Mouse (Mus musculus): Measurements from ENCODE around the gene B3galt4. TPM values are rescaled to one million over a fixed set of nuclear protein-coding genes. Genes with fewer than 3 reads are reported as not detected.

Gene B3galt4
- polyA plus RNA-seq, 1 experiment from 2014 or later: 3.8 TPM

DNA sequence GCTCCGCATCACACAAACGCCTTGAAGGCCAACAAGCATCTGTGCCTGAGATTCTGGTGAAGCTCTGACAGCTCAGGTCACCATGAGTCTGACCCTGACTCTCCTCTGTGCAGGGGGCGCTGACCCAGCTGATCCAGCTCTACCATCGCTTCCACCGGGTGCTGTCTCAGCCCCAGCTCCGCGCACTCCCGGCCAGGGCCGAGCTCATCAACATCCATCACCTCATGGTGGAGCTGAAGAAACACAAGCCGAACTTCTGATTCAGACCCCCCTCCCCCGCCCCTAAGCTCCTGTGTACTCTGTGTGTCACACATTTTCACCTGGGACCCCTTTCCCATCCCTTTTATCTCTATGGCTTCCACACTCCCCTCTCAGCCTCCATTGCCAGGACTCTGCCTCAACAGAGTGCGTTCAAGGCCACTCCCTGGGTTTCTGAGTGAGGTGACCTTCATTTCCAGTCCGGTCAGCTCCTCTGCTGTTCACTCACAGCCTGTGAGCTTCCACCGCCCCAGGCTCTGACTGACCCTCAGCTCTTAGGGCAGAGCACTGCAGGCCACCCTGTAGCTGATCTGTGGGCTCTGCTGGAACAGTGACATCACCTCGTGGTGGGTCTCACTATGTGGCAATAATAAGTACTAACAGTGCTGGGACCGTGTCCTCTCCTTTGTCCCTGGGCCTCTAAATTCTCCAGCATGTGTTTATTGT lies 14.7 kb upstream of the B3galt4 start:
- H3K4me3 ChIP-seq (ENCODE audit: control insufficient read depth in 1 of 2, insufficient read depth in 1 of 2, low read depth in 1 of 2, low read length in 2 of 2): no peak overlapping the region
- H3K9me3 ChIP-seq (ENCODE audit: control insufficient read depth, low read length): 0 out of 2 replicates have a peak, but pooled peaks cover 6% of the 10 kb centered on the region
- 82% methylated on average over 16 of the region's 16 CpGs for WGBS
- no peak overlapping the region for H3K9ac ChIP-seq (ENCODE audit: low read length)
- H3K4me1 ChIP-seq (ENCODE audit: control insufficient read depth in 2 of 2, insufficient read depth in 2 of 2, low read length in 2 of 2): no peaks in the 10 kb centered on the region
- H3K27me3 ChIP-seq (ENCODE audit: control insufficient read depth, insufficient read depth, low read length): no peaks in the 10 kb centered on the region
- ATAC-seq (ENCODE audit: insufficient number of reproducible peaks, insufficient read depth, low FRiP score, low read depth): no peak
- no peak overlapping the region for H3K27ac ChIP-seq (replicated peaks in 1 of 2; ENCODE audit: control insufficient read depth in 1 of 2, insufficient read depth in 1 of 2, low read depth in 2 of 2, low read length in 2 of 2)
- H3K4me2 ChIP-seq (ENCODE audit: low read length): no peak overlapping the region
- peaks cover 45% of the 10 kb centered on the region for H3K36me3 ChIP-seq (ENCODE audit: control insufficient read depth, insufficient read depth, low read length)

DNA sequence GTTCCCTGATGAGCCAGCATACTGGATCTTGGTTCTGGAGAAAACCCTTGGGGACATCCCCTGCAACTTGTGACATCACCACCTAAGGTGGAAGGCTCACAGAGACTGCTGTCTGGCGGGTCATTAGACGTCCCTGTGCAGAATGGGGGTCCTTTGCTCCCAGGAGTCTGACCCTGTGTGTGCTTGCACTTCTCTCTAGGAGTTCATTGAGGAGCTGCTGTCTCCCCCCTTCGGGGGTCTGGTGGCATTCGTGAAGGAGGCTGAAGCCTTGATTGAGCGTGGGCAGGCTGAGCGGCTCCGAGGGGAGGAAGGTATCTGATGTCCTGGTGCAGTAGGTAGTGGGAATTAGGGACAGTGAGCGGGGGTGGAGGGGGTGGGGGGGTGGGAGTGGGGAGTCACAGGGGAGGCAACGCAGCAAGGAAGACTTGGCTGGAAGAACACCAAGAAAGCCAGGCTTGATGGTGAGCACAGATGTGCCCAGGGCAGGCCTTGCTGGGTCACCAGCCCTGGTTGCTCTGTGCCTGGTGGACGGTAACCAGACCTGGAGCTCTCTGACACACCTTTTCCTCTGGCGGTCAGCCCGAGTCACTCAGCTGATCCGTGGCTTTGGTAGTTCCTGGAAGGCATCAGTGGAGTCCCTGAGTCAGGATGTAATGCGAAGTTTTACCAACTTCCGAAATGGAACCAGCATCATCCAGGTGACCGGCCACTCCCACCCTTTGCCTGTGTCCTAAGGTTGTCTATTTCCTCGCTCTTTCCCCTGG lies 14.0 kb upstream of the B3galt4 start:
- H3K9ac ChIP-seq (ENCODE audit: low read length): no peak overlapping the region
- H3K4me3 ChIP-seq (ENCODE audit: control insufficient read depth in 1 of 2, insufficient read depth in 1 of 2, low read depth in 1 of 2, low read length in 2 of 2): no peak overlapping the region
- WGBS: 85% methylated on average over 17 of the region's 17 CpGs
- no peaks in the 10 kb centered on the region for H3K4me1 ChIP-seq (ENCODE audit: control insufficient read depth in 2 of 2, insufficient read depth in 2 of 2, low read length in 2 of 2)
- H3K27me3 ChIP-seq (ENCODE audit: control insufficient read depth, insufficient read depth, low read length): no peaks in the 10 kb centered on the region
- no peak overlapping the region for H3K27ac ChIP-seq (replicated peaks in 1 of 2; ENCODE audit: control insufficient read depth in 1 of 2, insufficient read depth in 1 of 2, low read depth in 2 of 2, low read length in 2 of 2)
- ATAC-seq (ENCODE audit: insufficient number of reproducible peaks, insufficient read depth, low FRiP score, low read depth): no peak
- peaks cover 53% of the 10 kb centered on the region for H3K36me3 ChIP-seq (ENCODE audit: control insufficient read depth, insufficient read depth, low read length)
- no peak overlapping the region for H3K4me2 ChIP-seq (ENCODE audit: low read length)
- H3K9me3 ChIP-seq (ENCODE audit: control insufficient read depth, low read length): 0 out of 2 replicates have a peak, but pooled peaks cover 4% of the 10 kb centered on the region

DNA sequence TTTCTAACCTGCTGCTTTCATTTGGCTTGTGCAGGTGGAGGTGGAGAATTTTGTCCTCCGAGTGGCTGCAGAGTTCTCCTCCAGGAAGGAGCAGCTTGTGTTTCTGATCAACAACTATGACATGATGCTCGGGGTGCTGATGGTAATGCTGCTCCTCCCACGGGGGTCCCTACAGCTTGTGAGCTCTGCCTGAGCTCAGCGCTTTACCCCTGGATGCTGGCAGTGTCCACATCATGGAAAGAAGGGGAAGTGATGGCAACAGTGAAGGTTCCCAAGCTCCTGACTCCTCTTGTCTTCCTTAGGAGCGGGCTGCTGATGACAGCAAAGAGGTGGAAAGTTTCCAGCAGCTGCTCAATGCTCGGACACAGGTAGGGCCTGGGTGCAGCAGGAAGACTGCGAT lies 11.6 kb upstream of the B3galt4 start:
- ATAC-seq (ENCODE audit: insufficient number of reproducible peaks, insufficient read depth, low FRiP score, low read depth): no peak

DNA sequence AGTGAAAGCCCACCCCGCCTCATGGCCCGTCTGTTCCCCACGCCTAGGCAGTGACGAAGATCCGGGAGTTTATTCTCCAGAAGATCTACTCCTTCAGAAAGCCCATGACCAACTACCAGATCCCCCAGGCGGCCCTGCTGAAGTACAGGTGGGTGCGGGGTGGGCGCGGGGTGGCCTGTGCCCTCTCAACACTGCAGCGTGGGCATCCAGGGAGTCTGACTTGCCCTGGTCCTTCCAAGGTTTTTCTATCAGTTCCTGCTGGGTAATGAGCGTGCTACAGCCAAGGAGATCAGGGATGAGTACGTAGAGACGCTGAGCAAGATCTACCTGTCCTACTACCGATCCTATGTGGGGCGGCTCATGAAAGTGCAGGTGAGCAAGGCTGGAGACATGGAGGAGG lies 8.7 kb upstream of the B3galt4 start:
- Histone ChIP-seq H3K4me1 (ENCODE audit: control insufficient read depth in 2 of 2, insufficient read depth in 2 of 2, low read length in 2 of 2) (peaks cover 0 to 6% of the 10 kb centered on the region in 2 experiments; a peak in 1 of 4 replicates), H3K4me2 (ENCODE audit: low read length) (no peak overlapping the region), H3K9ac (ENCODE audit: low read length) (no peak overlapping the region), H3K9me3 (ENCODE audit: control insufficient read depth, low read length) (no peaks in the 10 kb centered on the region), H3K27ac (replicated peaks in 1 of 2; ENCODE audit: control insufficient read depth in 1 of 2, insufficient read depth in 1 of 2, low read depth in 2 of 2, low read length in 2 of 2) (no peak overlapping the region), H3K27me3 (ENCODE audit: control insufficient read depth, insufficient read depth, low read length) (no peaks in the 10 kb centered on the region), H3K4me3 (ENCODE audit: control insufficient read depth in 1 of 2, insufficient read depth in 1 of 2, low read depth in 1 of 2, low read length in 2 of 2) (no peak overlapping the region), H3K36me3 (ENCODE audit: control insufficient read depth, insufficient read depth, low read length) (peaks cover 64% of the 10 kb centered on the region)
- ATAC-seq (ENCODE audit: insufficient number of reproducible peaks, insufficient read depth, low FRiP score, low read depth): no peak
- WGBS: 92% methylated on average over 15 of the region's 15 CpGs

More for the DNA sequence above, 11.6 kb upstream of the B3galt4 start:
- Histone ChIP-seq H3K4me1 (ENCODE audit: control insufficient read depth in 2 of 2, insufficient read depth in 2 of 2, low read length in 2 of 2) (no peaks in the 10 kb centered on the region), H3K4me3 (ENCODE audit: control insufficient read depth in 1 of 2, insufficient read depth in 1 of 2, low read depth in 1 of 2, low read length in 2 of 2) (no peak overlapping the region), H3K9me3 (ENCODE audit: control insufficient read depth, low read length) (no peaks in the 10 kb centered on the region), H3K36me3 (ENCODE audit: control insufficient read depth, insufficient read depth, low read length) (peaks cover 76% of the 10 kb centered on the region), H3K27me3 (ENCODE audit: control insufficient read depth, insufficient read depth, low read length) (no peaks in the 10 kb centered on the region), H3K27ac (replicated peaks in 1 of 2; ENCODE audit: control insufficient read depth in 1 of 2, insufficient read depth in 1 of 2, low read depth in 2 of 2, low read length in 2 of 2) (no peak overlapping the region), H3K9ac (ENCODE audit: low read length) (no peak overlapping the region), H3K4me2 (ENCODE audit: low read length) (no peak overlapping the region)
- WGBS: 91% methylated on average over 7 of the region's 7 CpGs

DNA sequence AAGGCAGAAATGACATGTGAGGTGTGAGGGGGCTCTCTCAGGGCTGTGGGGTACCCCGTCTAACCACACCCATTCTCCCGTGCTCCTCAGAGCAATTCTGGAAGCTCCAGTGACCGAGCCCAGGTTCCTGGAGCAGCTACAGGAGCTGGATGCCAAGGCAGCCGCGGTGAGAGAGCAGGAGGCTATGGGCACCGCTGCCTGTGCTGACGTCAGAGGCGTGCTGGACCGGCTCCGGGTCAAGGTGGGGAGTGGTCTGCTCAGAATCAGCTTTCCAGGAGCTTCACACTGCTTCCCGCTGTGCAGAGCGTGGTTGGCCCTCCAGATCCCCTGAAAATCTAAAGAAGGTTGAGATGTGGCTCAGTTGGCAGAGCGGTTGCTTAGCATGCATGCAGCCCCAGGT lies 7.8 kb upstream of the B3galt4 start:
- no peaks in the 10 kb centered on the region for H3K27me3 ChIP-seq (ENCODE audit: control insufficient read depth, insufficient read depth, low read length)
- H3K4me2 ChIP-seq (ENCODE audit: low read length): no peak overlapping the region
- peaks cover 64% of the 10 kb centered on the region for H3K36me3 ChIP-seq (ENCODE audit: control insufficient read depth, insufficient read depth, low read length)
- 93% methylated on average over 13 of the region's 13 CpGs for WGBS
- no peak for ATAC-seq (ENCODE audit: insufficient number of reproducible peaks, insufficient read depth, low FRiP score, low read depth)
- no peaks in the 10 kb centered on the region for H3K9me3 ChIP-seq (ENCODE audit: control insufficient read depth, low read length)
- no peak overlapping the region for H3K27ac ChIP-seq (replicated peaks in 1 of 2; ENCODE audit: control insufficient read depth in 1 of 2, insufficient read depth in 1 of 2, low read depth in 2 of 2, low read length in 2 of 2)
- peaks cover 3 to 12% of the 10 kb centered on the region in 2 experiments for H3K4me1 ChIP-seq (ENCODE audit: control insufficient read depth in 2 of 2, insufficient read depth in 2 of 2, low read length in 2 of 2)
- no peak overlapping the region for H3K9ac ChIP-seq (ENCODE audit: low read length)
- no peak overlapping the region for H3K4me3 ChIP-seq (ENCODE audit: control insufficient read depth in 1 of 2, insufficient read depth in 1 of 2, low read depth in 1 of 2, low read length in 2 of 2)

- Histone ChIP-seq H3K36me3 (ENCODE audit: control insufficient read depth, insufficient read depth, low read length) (peaks cover 69% of the 10 kb centered on the region), H3K27ac (replicated peaks in 1 of 2; ENCODE audit: control insufficient read depth in 1 of 2, insufficient read depth in 1 of 2, low read depth in 2 of 2, low read length in 2 of 2) (no peak overlapping the region), H3K4me3 (ENCODE audit: control insufficient read depth in 1 of 2, insufficient read depth in 1 of 2, low read depth in 1 of 2, low read length in 2 of 2) (no peak overlapping the region), H3K9me3 (ENCODE audit: control insufficient read depth, low read length) (no peaks in the 10 kb centered on the region), H3K4me2 (ENCODE audit: low read length) (no peak overlapping the region), H3K27me3 (ENCODE audit: control insufficient read depth, insufficient read depth, low read length) (no peaks in the 10 kb centered on the region), H3K4me1 (ENCODE audit: control insufficient read depth in 2 of 2, insufficient read depth in 2 of 2, low read length in 2 of 2) (peaks cover 5 to 19% of the 10 kb centered on the region in 2 experiments), H3K9ac (ENCODE audit: low read length) (no peak overlapping the region)
- ATAC-seq (ENCODE audit: insufficient number of reproducible peaks, insufficient read depth, low FRiP score, low read depth): no peak
- 93% methylated on average over 11 of the region's 11 CpGs for WGBS
Observed at GRCm38 (mm10) chr17:33958451-33958850, 7.2 kb upstream of the B3galt4 start.

GRCm38 (mm10) chr17:33957493-33957892 lies 6.2 kb upstream of the B3galt4 start:
- Histone ChIP-seq H3K9ac (ENCODE audit: low read length) (no peak overlapping the region), H3K4me1 (ENCODE audit: control insufficient read depth in 2 of 2, insufficient read depth in 2 of 2, low read length in 2 of 2) (peaks cover 5 to 28% of the 10 kb centered on the region in 2 experiments), H3K4me2 (ENCODE audit: low read length) (no peak overlapping the region), H3K9me3 (ENCODE audit: control insufficient read depth, low read length) (no peaks in the 10 kb centered on the region), H3K4me3 (ENCODE audit: control insufficient read depth in 1 of 2, insufficient read depth in 1 of 2, low read depth in 1 of 2, low read length in 2 of 2) (no peak overlapping the region), H3K36me3 (ENCODE audit: control insufficient read depth, insufficient read depth, low read length) (peaks cover 69% of the 10 kb centered on the region), H3K27ac (replicated peaks in 1 of 2; ENCODE audit: control insufficient read depth in 1 of 2, insufficient read depth in 1 of 2, low read depth in 2 of 2, low read length in 2 of 2) (no peak overlapping the region), H3K27me3 (ENCODE audit: control insufficient read depth, insufficient read depth, low read length) (no peaks in the 10 kb centered on the region)
- no peak for ATAC-seq (ENCODE audit: insufficient number of reproducible peaks, insufficient read depth, low FRiP score, low read depth)
- 91% methylated on average over 6 of the region's 6 CpGs for WGBS
